10 mouse cellular contexts compared by ENCODE assay signal in the genomic region with DNA sequence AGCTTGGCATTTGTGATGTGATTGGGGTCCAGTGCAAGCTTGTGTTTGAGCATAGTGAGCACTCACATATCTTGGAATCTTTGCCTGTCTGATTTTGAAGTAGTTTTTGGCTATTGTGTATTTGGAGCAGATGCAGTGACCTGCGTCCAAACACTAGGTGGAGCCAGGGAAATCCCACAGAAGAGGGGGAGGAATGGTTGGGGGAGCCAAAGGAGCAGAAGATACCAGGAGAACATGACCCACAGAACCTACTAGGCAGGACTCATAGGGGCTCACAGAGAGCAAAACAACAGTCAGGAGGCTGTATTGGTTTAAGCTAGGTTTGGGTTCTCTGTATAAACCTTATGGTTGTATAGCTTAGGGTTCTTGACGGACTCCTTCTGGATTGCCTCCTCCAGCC. TPM values are rescaled to one million over a fixed set of nuclear protein-coding genes. Genes with fewer than 3 reads are reported as not detected.
A peak's percentile ranks its signal among the peaks of the same experiment; 100 is the strongest.
DNase-seq lines count a peak whose midpoint lies in the region; ATAC-seq lines count a peak whose summit lies in the region.
"Had no signal": no experiment of that assay in that cellular context is flagged by ENCODE, and none has a peak within 500 bp of the region (broad histone marks: within the 10 kb centered on the region; RNA-seq: fewer than 3 reads in every experiment).

No protein-coding gene starts in this region.

- H3K27me3 ChIP-seq in kidney, embryonic 14.5 days (ENCODE audit: control insufficient read depth, insufficient read depth, low read length) = no peaks in the 10 kb centered on the region
- H3K27me3 ChIP-seq: heart, embryonic 13.5 days; neural tube, embryonic 13.5 days had no signal

- WGBS in kidney, embryonic 14.5 days = 59% methylated on average over 2 of the region's 2 CpGs

- H3K9ac ChIP-seq in kidney, embryonic 14.5 days (ENCODE audit: low read depth, low read length) = no peak overlapping the region
- H3K9ac ChIP-seq: heart, embryonic 13.5 days; neural tube, embryonic 13.5 days had no signal

- no peak for ATAC-seq in CD4-positive, CD25-positive, alpha-beta regulatory T cell, adult 4 months
- ATAC-seq in kidney, embryonic 14.5 days (ENCODE audit: low FRiP score, low TSS enrichment) = no peak

- H3K27ac ChIP-seq in kidney, embryonic 14.5 days (ENCODE audit: low read depth, low read length) = no peak overlapping the region
- H3K27ac ChIP-seq: heart, embryonic 13.5 days; neural tube, embryonic 13.5 days had no signal

- no peaks in the 10 kb centered on the region for H3K4me1 ChIP-seq in kidney, embryonic 14.5 days (ENCODE audit: control insufficient read depth, insufficient read depth, low read length)
- H3K4me1 ChIP-seq: heart, embryonic 13.5 days; neural tube, embryonic 13.5 days had no signal

- DNase-seq in CD4-positive, CD25-positive, alpha-beta regulatory T cell, adult 2 months (ENCODE audit: low read depth, low spot score) = peak; percentile 14
- peak; percentile 8 for DNase-seq in kidney, adult 9 months
- DNase-seq in thymus, postnatal 25 days = peak; percentile 3
- DNase-seq in thymus, postnatal 4 days = no peak
- no peak for DNase-seq in right cerebral cortex, postnatal 36 days (ENCODE audit: low spot score in 2 of 2)
- DNase-seq in right cerebral cortex, postnatal 14 days = no peak

- no peak overlapping the region for H3K4me2 ChIP-seq in kidney, embryonic 14.5 days (replicated peaks; ENCODE audit: low read depth, low read length)
- H3K4me2 ChIP-seq: heart, embryonic 13.5 days; neural tube, embryonic 13.5 days had no signal

- no peaks in the 10 kb centered on the region for H3K9me3 ChIP-seq in kidney, embryonic 14.5 days (ENCODE audit: control insufficient read depth, low read length)
- H3K9me3 ChIP-seq: heart, embryonic 13.5 days; neural tube, embryonic 13.5 days had no signal

- peaks cover 17% of the 10 kb centered on the region; the same call in 1 of the 2 replicates for H3K36me3 ChIP-seq in kidney, embryonic 14.5 days (ENCODE audit: control insufficient read depth, insufficient read depth, low read length)

- no peak overlapping the region for H3K4me3 ChIP-seq in kidney, embryonic 14.5 days (ENCODE audit: low read length)
- H3K4me3 ChIP-seq: heart, embryonic 13.5 days; neural tube, embryonic 13.5 days had no signal

RNA-seq across cellular contexts. Expression of a gene that starts 46.6 kb away (rescaled TPM):
- polyA plus RNA-seq in CD4-positive, CD25-positive, alpha-beta regulatory T cell, adult 4 months (2017; shearing (Covaris generic)) = 1,000 to 10,000 TPM; 2,328 to 3,093 TPM
- 812 and 921 TPM in 2 replicates for polyA plus RNA-seq in kidney, embryonic 14.5 days (2014; fragmentation: Nextera tagmentation; extraction: Ambion mirVana)

Comparison
In these comparisons a context has a peak if more than half of its experiments do, and no peak if none do; other contexts are left out.
1. DNase-seq: peak in CD4-positive, CD25-positive, alpha-beta regulatory T cell, adult 2 months (single experiment), kidney, adult 9 months (single experiment) and thymus, postnatal 25 days (single experiment); none in thymus, postnatal 4 days (single experiment), right cerebral cortex, postnatal 36 days (0 of 2) and right cerebral cortex, postnatal 14 days (single experiment).